ENCODE assay signal across 10 mouse cellular contexts in the genomic region with DNA sequence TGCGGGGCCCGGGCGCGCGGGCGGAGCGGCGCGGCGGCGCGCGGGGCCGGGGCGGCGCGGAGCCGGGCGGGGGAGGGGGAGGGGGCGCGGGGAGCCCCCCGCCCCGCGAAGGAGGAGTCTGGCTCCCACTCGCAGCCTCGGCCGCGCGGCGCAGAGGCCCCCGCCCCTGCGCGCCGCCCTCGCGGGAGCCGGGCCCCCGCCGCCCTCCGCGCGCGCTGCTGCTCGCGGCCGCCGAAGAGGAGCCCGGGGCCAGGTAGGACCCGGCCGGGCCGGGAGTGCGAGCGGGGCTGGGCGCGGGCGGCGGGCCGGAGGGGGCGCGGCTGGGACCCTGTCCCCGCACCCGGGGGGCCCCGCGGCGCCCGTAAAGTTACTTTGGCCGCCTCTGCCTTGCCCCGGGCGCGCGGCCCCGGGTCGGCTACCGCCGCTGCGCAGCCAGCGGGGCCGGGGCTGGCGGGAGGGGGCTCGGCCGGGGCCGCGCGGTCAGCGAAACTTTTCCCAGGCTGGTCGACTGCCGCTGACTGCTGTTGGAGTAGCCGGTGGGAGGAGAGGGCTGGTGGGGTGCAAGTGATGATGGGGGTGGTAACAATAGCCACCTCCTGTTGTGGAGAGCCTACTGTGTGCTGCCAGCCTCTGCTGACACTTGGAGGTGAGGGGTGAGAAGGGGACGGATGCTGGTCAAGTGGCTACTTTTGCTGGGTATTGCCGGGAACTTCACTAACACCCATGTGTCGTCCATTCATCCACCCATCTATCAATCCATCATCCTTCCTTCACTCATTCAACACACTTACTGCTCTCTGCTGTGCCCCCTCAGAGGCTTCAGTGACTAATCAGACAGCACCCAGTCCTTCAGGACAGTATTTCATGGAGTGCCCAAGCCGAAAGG. TPM values are rescaled to one million over a fixed set of nuclear protein-coding genes. Genes with fewer than 3 reads are reported as not detected.
DNase-seq lines count a peak whose midpoint lies in the region; ATAC-seq and TF ChIP-seq lines count a peak whose summit lies in the region.
"Had no signal": no experiment of that assay in that cellular context is flagged by ENCODE, and none has a peak within 500 bp of the region (broad histone marks: within the 10 kb centered on the region; RNA-seq: fewer than 3 reads in every experiment).

No protein-coding gene starts in this region.

- TF ChIP-seq CTCF in lung, adult 2 months (IDR thresholded peaks at IDR 0.05; ENCODE audit: insufficient read depth, low read length): no peak

- DNase-seq in lung, adult 2 months: no peak
- DNase-seq in forebrain, embryonic 14.5 days (ENCODE audit: low spot score): peak; percentile 73
- no peak for DNase-seq in thymus, postnatal 0 days (ENCODE audit: low spot score)
- DNase-seq in urinary bladder, postnatal 36 days (ENCODE audit: low spot score in 2 of 2): no peak
- DNase-seq: cerebellum, adult 11 months had no signal

- H3K27ac ChIP-seq in lung, embryonic 15.5 days: no peak overlapping the region
- H3K27ac ChIP-seq in forebrain, embryonic 14.5 days (ENCODE audit: low read depth, low read length): peak overlapping the region; percentile 87
- H3K27ac ChIP-seq in limb, embryonic 15.5 days: no peak overlapping the region
- H3K27ac ChIP-seq in stomach, embryonic 14.5 days (ENCODE audit: low read length): no peak overlapping the region

- no peaks in the 10 kb centered on the region for H3K9me3 ChIP-seq in lung, embryonic 15.5 days
- no peaks in the 10 kb centered on the region for H3K9me3 ChIP-seq in forebrain, embryonic 14.5 days (replicated peaks; ENCODE audit: control insufficient read depth, low read length)
- no peaks in the 10 kb centered on the region for H3K9me3 ChIP-seq in limb, embryonic 15.5 days
- no peaks in the 10 kb centered on the region for H3K9me3 ChIP-seq in stomach, embryonic 14.5 days (ENCODE audit: control insufficient read depth, low read depth, low read length)
- H3K9me3 ChIP-seq: megakaryocyte, embryonic 14.5 days had no signal

- no peak for TF ChIP-seq POLR2A in lung, adult 2 months (IDR thresholded peaks at IDR 0.05; ENCODE audit: borderline replicate concordance, extremely low read depth, low read depth, low read length)

- ATAC-seq in lung, embryonic 15.5 days (ENCODE audit: borderline replicate concordance, extremely low read depth, low FRiP score, low TSS enrichment): no peak
- peak; percentile 61 for ATAC-seq in forebrain, embryonic 14.5 days
- no peak for ATAC-seq in limb, embryonic 15.5 days (ENCODE audit: insufficient number of reproducible peaks, low FRiP score, low TSS enrichment, low read depth)
- ATAC-seq in stomach, embryonic 14.5 days (ENCODE audit: insufficient number of reproducible peaks, insufficient read depth, low FRiP score, low read depth): no peak
- no peak for ATAC-seq in megakaryocyte progenitor cell, adult 5-6 weeks (replicated peaks; ENCODE audit: poor library complexity)

- peak overlapping the region; percentile 3; the same call in 1 of the 2 replicates for H3K9ac ChIP-seq in lung, embryonic 15.5 days
- H3K9ac ChIP-seq in forebrain, embryonic 14.5 days (ENCODE audit: low read length): peak overlapping the region; percentile 86
- H3K9ac ChIP-seq in limb, embryonic 15.5 days: peak overlapping the region; percentile 45; the same call in 1 of the 2 replicates
- H3K9ac ChIP-seq in stomach, embryonic 14.5 days (replicated peaks; ENCODE audit: low read depth, low read length): 0 out of 2 replicates have a peak overlapping the region, but pooled peaks have one; percentile 18

- peaks cover 76% of the 10 kb centered on the region for H3K27me3 ChIP-seq in lung, embryonic 15.5 days
- H3K27me3 ChIP-seq in forebrain, embryonic 14.5 days (replicated peaks; ENCODE audit: control insufficient read depth, insufficient read depth, low read length): no peaks in the 10 kb centered on the region
- H3K27me3 ChIP-seq in limb, embryonic 15.5 days: peaks cover 60% of the 10 kb centered on the region
- peaks cover 31% of the 10 kb centered on the region for H3K27me3 ChIP-seq in stomach, embryonic 14.5 days (ENCODE audit: control insufficient read depth, insufficient read depth, low read length)

- H3K4me1 ChIP-seq in lung, embryonic 15.5 days: 0 out of 2 replicates have a peak, but pooled peaks cover 4% of the 10 kb centered on the region
- H3K4me1 ChIP-seq in lung, adult 2 months (ENCODE audit: control insufficient read depth, insufficient read depth, low read length): no peaks in the 10 kb centered on the region
- H3K4me1 ChIP-seq in forebrain, embryonic 14.5 days (ENCODE audit: control insufficient read depth, insufficient read depth, low read length): peaks cover 23% of the 10 kb centered on the region
- peaks cover 19% of the 10 kb centered on the region for H3K4me1 ChIP-seq in limb, embryonic 15.5 days
- H3K4me1 ChIP-seq in stomach, embryonic 14.5 days (ENCODE audit: control insufficient read depth, insufficient read depth, low read length): no peaks in the 10 kb centered on the region
- H3K4me1 ChIP-seq: megakaryocyte, embryonic 14.5 days had no signal

- peak overlapping the region; percentile 51 for H3K4me3 ChIP-seq in lung, embryonic 15.5 days
- H3K4me3 ChIP-seq in lung, adult 2 months (replicated peaks; ENCODE audit: extremely low read depth, low read depth, low read length): no peak overlapping the region
- H3K4me3 ChIP-seq in forebrain, embryonic 14.5 days (ENCODE audit: low read depth, low read length): peak overlapping the region; percentile 67
- peak overlapping the region; percentile 57 for H3K4me3 ChIP-seq in limb, embryonic 15.5 days
- H3K4me3 ChIP-seq in stomach, embryonic 14.5 days (ENCODE audit: low read depth, low read length): peak overlapping the region; percentile 38
- H3K4me3 ChIP-seq: megakaryocyte, embryonic 14.5 days had no signal

- no peaks in the 10 kb centered on the region for H3K36me3 ChIP-seq in lung, embryonic 15.5 days
- no peaks in the 10 kb centered on the region for H3K36me3 ChIP-seq in forebrain, embryonic 14.5 days (ENCODE audit: control insufficient read depth, insufficient read depth, low read length)
- H3K36me3 ChIP-seq in limb, embryonic 15.5 days: no peaks in the 10 kb centered on the region
- no peaks in the 10 kb centered on the region for H3K36me3 ChIP-seq in stomach, embryonic 14.5 days (ENCODE audit: control insufficient read depth, insufficient read depth, low read length)

- H3K4me2 ChIP-seq in lung, embryonic 15.5 days: peak overlapping the region; percentile 93
- H3K4me2 ChIP-seq in forebrain, embryonic 14.5 days (ENCODE audit: low read length): peak overlapping the region; percentile 80
- peak overlapping the region; percentile 95 for H3K4me2 ChIP-seq in limb, embryonic 15.5 days
- peak overlapping the region; percentile 88 for H3K4me2 ChIP-seq in stomach, embryonic 14.5 days (replicated peaks; ENCODE audit: low read depth, low read length)

- 2% methylated on average over 24 of the region's 92 CpGs for WGBS in lung, embryonic 15.5 days
- WGBS in lung, adult 2 months: 3% methylated on average over 70 of the region's 92 CpGs
- WGBS in forebrain, embryonic 14.5 days: 2% methylated on average over 34 of the region's 92 CpGs
- WGBS in limb, embryonic 15.5 days: 2% methylated on average over 43 of the region's 92 CpGs
- 2% methylated on average over 40 of the region's 92 CpGs for WGBS in stomach, embryonic 14.5 days

RNA-seq across cellular contexts. Expression of a gene that starts 0.8 kb away (rescaled TPM):
- polyA plus RNA-seq in lung, embryonic 15.5 days (2015; fragmentation: Nextera tagmentation; extraction: Ambion mirVana): 0.61 and 0.74 TPM in 2 replicates
- polyA plus RNA-seq in lung, adult 2 months (2012; rRNA removed): not detected in 2 replicates
- polyA plus RNA-seq in forebrain, embryonic 14.5 days (2014; fragmentation: Nextera tagmentation; extraction: Ambion mirVana): 194 and 262 TPM in 2 replicates
- polyA plus RNA-seq in limb, embryonic 15.5 days (2015; fragmentation: Nextera tagmentation; extraction: Ambion mirVana): 8.0 and 9.2 TPM in 2 replicates
- 1.4 and 1.8 TPM in 2 replicates for polyA plus RNA-seq in stomach, embryonic 14.5 days (2014; fragmentation: Nextera tagmentation; extraction: Ambion mirVana)
- total RNA-seq in megakaryocyte progenitor cell, adult 5-6 weeks (2015): not detected in 2 replicates
- not detected in 2 replicates for total RNA-seq in megakaryocyte progenitor cell, adult 5-6 weeks (2017)
- 0.32 and 0.48 TPM in 2 replicates for polyA plus RNA-seq in thymus, postnatal 0 days (2015; fragmentation: Nextera tagmentation; extraction: Ambion mirVana)

RNA-seq across cellular contexts. Expression of a gene that starts 55.3 kb away (rescaled TPM):
- polyA plus RNA-seq in lung, embryonic 15.5 days (2015; fragmentation: Nextera tagmentation; extraction: Ambion mirVana): 4.2 and 4.6 TPM in 2 replicates
- polyA plus RNA-seq in lung, adult 2 months (2012; rRNA removed): 17.2 and 18.8 TPM in 2 replicates
- polyA plus RNA-seq in forebrain, embryonic 14.5 days (2014; fragmentation: Nextera tagmentation; extraction: Ambion mirVana): 8.2 and 13.6 TPM in 2 replicates
- 7.1 and 9.7 TPM in 2 replicates for polyA plus RNA-seq in limb, embryonic 15.5 days (2015; fragmentation: Nextera tagmentation; extraction: Ambion mirVana)
- 9.8 and 12.3 TPM in 2 replicates for polyA plus RNA-seq in stomach, embryonic 14.5 days (2014; fragmentation: Nextera tagmentation; extraction: Ambion mirVana)
- total RNA-seq in megakaryocyte progenitor cell, adult 5-6 weeks (2015): not detected in 2 replicates
- total RNA-seq in megakaryocyte progenitor cell, adult 5-6 weeks (2017): not detected in 2 replicates
- polyA plus RNA-seq in thymus, postnatal 0 days (2015; fragmentation: Nextera tagmentation; extraction: Ambion mirVana): 0.13 and 0.35 TPM in 2 replicates

Comparison
In these comparisons a context has a peak if more than half of its experiments do, and no peak if none do; other contexts are left out.
1. H3K9ac ChIP-seq: peak in every context shown above with its lines; median percentile 86 in forebrain, embryonic 14.5 days; 45 in limb, embryonic 15.5 days; 18 in stomach, embryonic 14.5 days; 3 in lung, embryonic 15.5 days.
2. RNA of a gene that starts 0.8 kb away (polyA plus RNA-seq): 194 to 262 TPM in forebrain, embryonic 14.5 days; 8.0 to 9.2 TPM in limb, embryonic 15.5 days, 1.4 to 1.8 TPM in stomach, embryonic 14.5 days, 0.61 to 0.74 TPM in lung, embryonic 15.5 days, 0.32 to 0.48 TPM in thymus, postnatal 0 days and not detected in lung, adult 2 months; every median in the first group is over 10 times any median in the second.
3. Peak in every context shown above with its lines, with median percentiles within 50 percentile points of each other: H3K4me2 ChIP-seq.